Mouse (Mus musculus) kidney, postnatal 14 days (tissue): ENCODE data around the gene Upf1.

ENCODE experiments used
- DNase-seq: peaks from one replicate; pipeline ENCODE4 v3.0.0; 2022; ENCODE audit warnings: mixed read lengths

The Upf1 gene

GRCm38 (mm10) chr8:70353194-70353817, at the start of gene Upf1:
Gene Upf1 (minus strand): TSS chr8:70353278.
- peak; percentile 100 for DNase-seq

- DNase-seq: no peak
These were observed 44.8 kb upstream of the Upf1 start for GRCm38 (mm10) chr8:70397611-70398563.

- DNase-seq: no peak
These were observed 43.1 kb upstream of the Upf1 start for GRCm38 (mm10) chr8:70396184-70396583.

GRCm38 (mm10) chr8:70395649-70396048, 42.6 kb upstream of the Upf1 start:
- peak; percentile 37 for DNase-seq

GRCm38 (mm10) chr8:70394269-70394998, 41.4 kb upstream of the Upf1 start:
- no peak for DNase-seq

GRCm38 (mm10) chr8:70393087-70393486, 40.0 kb upstream of the Upf1 start:
- DNase-seq: no peak

- DNase-seq: no peak
These were observed 36.6 kb upstream of the Upf1 start for GRCm38 (mm10) chr8:70389678-70390077.

GRCm38 (mm10) chr8:70383287-70383686, 30.2 kb upstream of the Upf1 start:
- peak; percentile 75 for DNase-seq

- DNase-seq: no peak
These were observed 27.0 kb upstream of the Upf1 start for GRCm38 (mm10) chr8:70380069-70380468.

GRCm38 (mm10) chr8:70377049-70377448, 24.0 kb upstream of the Upf1 start:
- no peak for DNase-seq

- no peak for DNase-seq
These were observed 23.2 kb upstream of the Upf1 start for GRCm38 (mm10) chr8:70376275-70376741.

GRCm38 (mm10) chr8:70375212-70375859, 22.3 kb upstream of the Upf1 start:
- DNase-seq: no peak

- peak; percentile 92 for DNase-seq
These were observed 21.3 kb upstream of the Upf1 start for GRCm38 (mm10) chr8:70374318-70374927.

- no peak for DNase-seq
These were observed 20.6 kb upstream of the Upf1 start, which contains the start of gene Comp for GRCm38 (mm10) chr8:70373397-70374317. Gene Comp (plus strand): TSS chr8:70373558.

GRCm38 (mm10) chr8:70371951-70372350, 18.9 kb upstream of the Upf1 start:
- DNase-seq: peak; percentile 71

- no peak for DNase-seq
These were observed 17.4 kb upstream of the Upf1 start for GRCm38 (mm10) chr8:70370476-70370875.

GRCm38 (mm10) chr8:70366588-70366987, 13.5 kb upstream of the Upf1 start:
- no peak for DNase-seq

GRCm38 (mm10) chr8:70364066-70364465, 11.0 kb upstream of the Upf1 start:
- peak; percentile 73 for DNase-seq

GRCm38 (mm10) chr8:70361484-70362032, 8.5 kb upstream of the Upf1 start:
- no peak for DNase-seq

GRCm38 (mm10) chr8:70360769-70361168, 7.7 kb upstream of the Upf1 start:
- no peak for DNase-seq

GRCm38 (mm10) chr8:70359411-70359810, 6.3 kb upstream of the Upf1 start:
- DNase-seq: peak; percentile 68
